Mouse (Mus musculus) megakaryocyte progenitor cell, adult 5-6 weeks (primary cell): Measurements from ENCODE around the gene Dlg1. TPM values are rescaled to one million over a fixed set of nuclear protein-coding genes. Genes with fewer than 3 reads are reported as not detected.

Source experiments
- ATAC-seq: replicated peaks from 2 replicates; pipeline ENCODE4 v1.8.0; 2016; ENCODE audit warnings: mild to moderate bottlenecking, moderate TSS enrichment, inconsistent platforms; ENCODE audit not compliant: poor library complexity
- total RNA-seq, 2 experiments: library from RNA; stranded (forward) in 1 of 2; stranded (reverse) in 1 of 2; fragments of 157-497, 149-512 nt in 1 of 2; fragments of 200-1000 nt in 1 of 2; gene quantifications; 2 replicates each; pipeline versions ENCODE4 v1.2.3 to v1.2.4; 2015 to 2017

Dlg1 gene
- total RNA-seq, 2 experiments from 2014 or later, result 24.9 to 31.0 TPM

- no peak for ATAC-seq
Measured at GRCm38 (mm10) chr16:31834662-31835318, 171.5 kb downstream of the Dlg1 start.

- no peak for ATAC-seq
Measured at GRCm38 (mm10) chr16:31837362-31837761, 174.1 kb downstream of the Dlg1 start.

- ATAC-seq, result no peak
Measured at GRCm38 (mm10) chr16:31844246-31844645, 181.0 kb downstream of the Dlg1 start.

GRCm38 (mm10) chr16:31846763-31847162 is 183.5 kb downstream of the Dlg1 start:
- ATAC-seq, result no peak

- no peak for ATAC-seq
Measured at GRCm38 (mm10) chr16:31863920-31864319, 200.7 kb downstream of the Dlg1 start.

GRCm38 (mm10) chr16:31865242-31865641 is 202.0 kb downstream of the Dlg1 start:
- ATAC-seq, result no peak

GRCm38 (mm10) chr16:31866911-31867310 is 203.7 kb downstream of the Dlg1 start:
- no peak for ATAC-seq

GRCm38 (mm10) chr16:31867736-31868135 is 204.5 kb downstream of the Dlg1 start:
- ATAC-seq, result no peak

- no peak for ATAC-seq
Measured at GRCm38 (mm10) chr16:31873721-31874120, 210.5 kb downstream of the Dlg1 start.

- ATAC-seq, result no peak
Measured at GRCm38 (mm10) chr16:31875391-31875790, 212.1 kb downstream of the Dlg1 start.

- ATAC-seq, result no peak
Measured at GRCm38 (mm10) chr16:31876386-31876785, 213.1 kb downstream of the Dlg1 start.

GRCm38 (mm10) chr16:31878052-31878451 is 214.8 kb downstream of the Dlg1 start:
- no peak for ATAC-seq

- ATAC-seq, result peak; percentile 95
Measured at GRCm38 (mm10) chr16:31878573-31879257, 215.5 kb downstream of the Dlg1 start, which contains the start of gene Meltf. Gene Meltf (plus strand): TSS chr16:31878810.

GRCm38 (mm10) chr16:31880146-31880840 is 217.1 kb downstream of the Dlg1 start:
- ATAC-seq, result no peak

GRCm38 (mm10) chr16:31882381-31882908 is 219.2 kb downstream of the Dlg1 start:
- no peak for ATAC-seq

GRCm38 (mm10) chr16:31883302-31883701 is 220.1 kb downstream of the Dlg1 start:
- no peak for ATAC-seq

- no peak for ATAC-seq
Measured at GRCm38 (mm10) chr16:31883902-31884301, 220.7 kb downstream of the Dlg1 start.

GRCm38 (mm10) chr16:31890907-31891306 is 227.7 kb downstream of the Dlg1 start:
- ATAC-seq, result no peak

GRCm38 (mm10) chr16:31893396-31894141 is 230.3 kb downstream of the Dlg1 start:
- no peak for ATAC-seq

- ATAC-seq, result peak; percentile 48; the same call in 1 of the 2 replicates
Measured at GRCm38 (mm10) chr16:31896971-31897774, 233.9 kb downstream of the Dlg1 start.
